Mouse (Mus musculus) layer of hippocampus, adult 8-10 months (tissue): ENCODE measurements at regions not wholly inside any gene's neighbourhood (a gene's known extent, or its start where the extent isn't known, plus 50 kb on each side); places are given as distances from the start of the nearest gene placed in this dataset.
A peak's percentile ranks its signal among the peaks of the same experiment; 100 is the strongest.

ENCODE experiments used
- DNase-seq, 2 experiments: peaks; one replicate each; pipeline ENCODE4 v3.0.0; 2022; ENCODE audit warnings: low spot score in 2 of 2

GRCm38 (mm10) chr3:83689068-83689976 lies 76.8 kb upstream of the Sfrp2 start:
- no peak for DNase-seq

GRCm38 (mm10) chr3:83694505-83694904 lies 71.6 kb upstream of the Sfrp2 start:
- DNase-seq: no peak

GRCm38 (mm10) chr3:83699751-83700150 lies 66.4 kb upstream of the Sfrp2 start:
- DNase-seq: no peak

- DNase-seq: peak in 1 of 2 experiments; percentile 29
Observed at GRCm38 (mm10) chr3:83701075-83701474, 65.0 kb upstream of the Sfrp2 start.

- no peak for DNase-seq
Observed at GRCm38 (mm10) chr3:83704559-83704958, 61.6 kb upstream of the Sfrp2 start.

GRCm38 (mm10) chr3:83705253-83705652 lies 60.9 kb upstream of the Sfrp2 start:
- no peak for DNase-seq

GRCm38 (mm10) chr3:83706531-83707243 lies 59.4 kb upstream of the Sfrp2 start:
- no peak for DNase-seq

- no peak for DNase-seq
Observed at GRCm38 (mm10) chr3:83707278-83707677, 58.8 kb upstream of the Sfrp2 start.

- no peak for DNase-seq
Observed at GRCm38 (mm10) chr3:83708973-83709372, 57.1 kb upstream of the Sfrp2 start.

- DNase-seq: no peak
Observed at GRCm38 (mm10) chr3:83709531-83709930, 56.6 kb upstream of the Sfrp2 start.

GRCm38 (mm10) chr3:83710995-83711541 lies 55.1 kb upstream of the Sfrp2 start:
- no peak for DNase-seq

- DNase-seq: no peak
Observed at GRCm38 (mm10) chr3:83712355-83712754, 53.8 kb upstream of the Sfrp2 start.

- DNase-seq: no peak
Observed at GRCm38 (mm10) chr3:83714572-83714971, 51.5 kb upstream of the Sfrp2 start.
